Mouse (Mus musculus) lung, adult 2 months (tissue): ENCODE measurements around the gene Nod2.

Experiments used
- CTCF ChIP-seq: fragments of 200-500 bp; IDR thresholded peaks from 2 replicates; pipeline ENCODE4 v1.5.1; 2011; ENCODE audit warnings: mild to moderate bottlenecking, low read length, control low read depth; ENCODE audit not compliant: insufficient read depth
- POLR2A ChIP-seq: fragments of 200-500 bp; IDR thresholded peaks from 2 replicates; pipeline ENCODE4 v1.6.1; 2011; ENCODE audit warnings: low read depth, mild to moderate bottlenecking, control low read depth, low read length, borderline replicate concordance; ENCODE audit errors: extremely low read depth

- TF ChIP-seq POLR2A (no peak), CTCF (no peak)
Measured at GRCm38 (mm10) chr8:88620931-88621330, 26.2 kb upstream of the Nod2 start.
